Mouse (Mus musculus): Measurements from ENCODE around the gene Sinhcaf. TPM values are rescaled to one million over a fixed set of nuclear protein-coding genes. Genes with fewer than 3 reads are reported as not detected.

The Sinhcaf gene
- total RNA-seq, 1 experiment: 205 TPM

GRCm38 (mm10) chr6:148902728-148903127, 43.5 kb downstream of the Sinhcaf start:
- Histone ChIP-seq H3K4me3 (ENCODE audit: insufficient read depth in 1 of 2, low read depth in 1 of 2, low read length in 2 of 2, poor library complexity in 1 of 2, severe bottlenecking in 1 of 2) (no peak overlapping the region), H3K9me3 (ENCODE audit: control insufficient read depth, insufficient read depth, low read depth, low read length) (no peaks in the 10 kb centered on the region), H3K36me3 (ENCODE audit: control insufficient read depth, insufficient read depth, low read length, poor library complexity, severe bottlenecking) (no peaks in the 10 kb centered on the region), H3K27ac (ENCODE audit: insufficient read depth, low read depth, low read length, poor library complexity, severe bottlenecking) (no peak overlapping the region), H3K9ac (ENCODE audit: insufficient read depth, low read depth, low read length, poor library complexity, severe bottlenecking) (no peak overlapping the region), H3K4me1 (ENCODE audit: control insufficient read depth in 2 of 2, insufficient read depth in 2 of 2, low read length in 2 of 2, poor library complexity in 1 of 2) (no peaks in the 10 kb centered on the region)
- in situ Hi-C loops (cut with MboI; ENCODE audit: low sequenced_read_pairs in 2 of 2, unreplicated experiment in 2 of 2): loop anchor here in 1 of 2 experiments (25.0 kb wide), 1 partner anchor 465 kb away; the partner anchor contains the start of gene Tmtc1
- TF ChIP-seq MAFK (IDR thresholded peaks at IDR 0.05; ENCODE audit: insufficient read depth, low read depth, low read length) (no peak), ZC3H11A (IDR thresholded peaks at IDR 0.05; ENCODE audit: borderline replicate concordance, low read depth, low read length) (no peak), HCFC1 (IDR thresholded peaks at IDR 0.05; ENCODE audit: borderline replicate concordance, insufficient read depth, low read length) (no peak), CHD2 (IDR thresholded peaks at IDR 0.05; ENCODE audit: low read depth, low read length) (no peak), ZNF384 (IDR thresholded peaks at IDR 0.05; ENCODE audit: low read depth, low read length) (no peak)
- DNase-seq (ENCODE audit: low read depth, low spot score): no peak

DNA sequence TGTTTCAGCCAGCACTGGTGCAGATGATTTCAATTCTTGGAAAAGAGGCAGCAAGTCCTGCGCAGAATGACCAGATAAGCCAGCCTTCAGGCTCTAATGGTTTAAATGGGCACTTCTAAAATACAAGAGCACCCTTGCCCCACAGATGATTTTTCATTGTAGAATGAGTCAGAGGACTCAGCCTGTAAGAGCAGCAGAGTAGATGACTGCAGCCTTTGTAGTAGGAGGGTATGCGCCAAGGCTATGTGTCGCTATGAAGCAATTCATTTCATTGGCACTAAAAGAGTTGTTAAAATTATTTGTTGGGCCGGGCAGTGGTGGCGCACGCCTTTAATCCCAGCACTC, 49.8 kb downstream of the Sinhcaf start:
- Histone ChIP-seq H3K4me1 (ENCODE audit: control insufficient read depth in 2 of 2, insufficient read depth in 2 of 2, low read length in 2 of 2, poor library complexity in 1 of 2) (no peaks in the 10 kb centered on the region; a peak in 1 of 4 replicates), H3K9me3 (ENCODE audit: control insufficient read depth, insufficient read depth, low read depth, low read length) (no peaks in the 10 kb centered on the region), H3K9ac (ENCODE audit: insufficient read depth, low read depth, low read length, poor library complexity, severe bottlenecking) (peak overlapping the region; percentile 78), H3K27ac (ENCODE audit: insufficient read depth, low read depth, low read length, poor library complexity, severe bottlenecking) (peak overlapping the region; percentile 51; the same call in 1 of the 2 replicates), H3K4me3 (ENCODE audit: insufficient read depth in 1 of 2, low read depth in 1 of 2, low read length in 2 of 2, poor library complexity in 1 of 2, severe bottlenecking in 1 of 2) (peak overlapping the region; percentile 82 to 89), H3K36me3 (ENCODE audit: control insufficient read depth, insufficient read depth, low read length, poor library complexity, severe bottlenecking) (no peaks in the 10 kb centered on the region)
- no peak for DNase-seq (ENCODE audit: low read depth, low spot score)
- TF ChIP-seq CHD2 (IDR thresholded peaks at IDR 0.05; ENCODE audit: low read depth, low read length): no peak
- no peak for TF ChIP-seq HCFC1 (IDR thresholded peaks at IDR 0.05; ENCODE audit: borderline replicate concordance, insufficient read depth, low read length)
- TF ChIP-seq ZC3H11A (IDR thresholded peaks at IDR 0.05; ENCODE audit: borderline replicate concordance, low read depth, low read length): no peak
- TF ChIP-seq MAFK (IDR thresholded peaks at IDR 0.05; ENCODE audit: insufficient read depth, low read depth, low read length): no peak
- TF ChIP-seq ZNF384 (IDR thresholded peaks at IDR 0.05; ENCODE audit: low read depth, low read length): no peak
- in situ Hi-C loops (cut with MboI; ENCODE audit: low sequenced_read_pairs in 2 of 2, unreplicated experiment in 2 of 2): no loop called here

DNA sequence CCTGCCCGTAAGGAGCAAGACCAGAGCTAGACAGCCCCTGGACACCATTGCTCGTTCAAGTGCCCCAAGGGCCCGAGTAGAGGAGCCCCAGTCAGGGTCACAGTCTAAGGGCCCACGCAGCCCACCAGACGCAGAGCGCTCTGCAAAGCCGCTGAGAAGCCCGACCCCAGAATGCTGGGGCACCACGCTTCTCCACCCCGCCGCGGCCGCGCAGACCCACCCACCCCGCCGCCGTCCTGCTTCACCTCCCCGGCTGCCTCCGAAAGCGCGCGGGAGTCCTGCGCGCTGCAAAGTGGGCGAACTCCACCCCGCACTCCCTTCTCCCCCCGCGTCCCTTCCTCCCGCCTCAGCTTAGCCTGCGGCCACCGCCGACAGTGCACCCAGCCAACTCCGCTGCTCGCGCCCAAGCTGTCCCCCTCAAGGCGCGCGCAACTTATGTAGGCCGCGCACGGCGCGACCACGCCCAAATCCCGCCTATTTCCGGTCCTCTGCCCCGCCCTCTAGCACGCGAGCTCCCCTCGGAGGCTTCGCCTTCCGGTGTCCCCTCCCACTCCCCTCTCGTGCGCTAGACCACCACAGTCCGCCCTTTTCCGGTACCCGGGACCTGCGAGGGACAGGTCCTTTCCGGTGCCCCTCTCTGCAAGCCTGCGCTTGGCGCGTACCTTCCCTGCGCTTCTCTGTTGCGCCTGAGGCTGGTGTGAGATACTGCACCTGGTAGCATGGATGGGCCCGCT, 50.3 kb downstream of the Sinhcaf start, which contains the start of gene Caprin2:
Gene Caprin2 (minus strand): TSS at position 465 of the 734 bp plus-strand sequence.
- no peak for TF ChIP-seq MAFK (IDR thresholded peaks at IDR 0.05; ENCODE audit: insufficient read depth, low read depth, low read length)
- TF ChIP-seq HCFC1 (IDR thresholded peaks at IDR 0.05; ENCODE audit: borderline replicate concordance, insufficient read depth, low read length): peak; percentile 28; the same call in 1 of the 2 replicates
- H3K9ac ChIP-seq (ENCODE audit: insufficient read depth, low read depth, low read length, poor library complexity, severe bottlenecking): peak within 1 kb of the TSS; percentile 82
- H3K4me3 ChIP-seq (ENCODE audit: insufficient read depth in 1 of 2, low read depth in 1 of 2, low read length in 2 of 2, poor library complexity in 1 of 2, severe bottlenecking in 1 of 2): peak within 1 kb of the TSS; percentile 82 to 89
- no peaks in the 10 kb centered on the region for H3K36me3 ChIP-seq (ENCODE audit: control insufficient read depth, insufficient read depth, low read length, poor library complexity, severe bottlenecking)
- peak; percentile 93 for DNase-seq (ENCODE audit: low read depth, low spot score)
- no peaks in the 10 kb centered on the region; a peak in 1 of 4 replicates for H3K4me1 ChIP-seq (ENCODE audit: control insufficient read depth in 2 of 2, insufficient read depth in 2 of 2, low read length in 2 of 2, poor library complexity in 1 of 2)
- no peaks in the 10 kb centered on the region for H3K9me3 ChIP-seq (ENCODE audit: control insufficient read depth, insufficient read depth, low read depth, low read length)
- peak within 1 kb of the TSS; percentile 51; the same call in 1 of the 2 replicates for H3K27ac ChIP-seq (ENCODE audit: insufficient read depth, low read depth, low read length, poor library complexity, severe bottlenecking)
- in situ Hi-C loops (cut with MboI; ENCODE audit: low sequenced_read_pairs in 2 of 2, unreplicated experiment in 2 of 2): no loop called here

- no peaks in the 10 kb centered on the region for H3K9me3 ChIP-seq (ENCODE audit: control insufficient read depth, insufficient read depth, low read depth, low read length)
- TF ChIP-seq HCFC1 (IDR thresholded peaks at IDR 0.05; ENCODE audit: borderline replicate concordance, insufficient read depth, low read length) (no peak), ZNF384 (IDR thresholded peaks at IDR 0.05; ENCODE audit: low read depth, low read length) (no peak), MAFK (IDR thresholded peaks at IDR 0.05; ENCODE audit: insufficient read depth, low read depth, low read length) (no peak), ZC3H11A (IDR thresholded peaks at IDR 0.05; ENCODE audit: borderline replicate concordance, low read depth, low read length) (no peak), CHD2 (IDR thresholded peaks at IDR 0.05; ENCODE audit: low read depth, low read length) (no peak)
- H3K9ac ChIP-seq (ENCODE audit: insufficient read depth, low read depth, low read length, poor library complexity, severe bottlenecking): peak overlapping the region; percentile 82
- in situ Hi-C loops (cut with MboI; ENCODE audit: low sequenced_read_pairs in 2 of 2, unreplicated experiment in 2 of 2): no loop called here
- peak overlapping the region; percentile 82 to 89 for H3K4me3 ChIP-seq (ENCODE audit: insufficient read depth in 1 of 2, low read depth in 1 of 2, low read length in 2 of 2, poor library complexity in 1 of 2, severe bottlenecking in 1 of 2)
- no peaks in the 10 kb centered on the region for H3K36me3 ChIP-seq (ENCODE audit: control insufficient read depth, insufficient read depth, low read length, poor library complexity, severe bottlenecking)
- no peaks in the 10 kb centered on the region; a peak in 1 of 4 replicates for H3K4me1 ChIP-seq (ENCODE audit: control insufficient read depth in 2 of 2, insufficient read depth in 2 of 2, low read length in 2 of 2, poor library complexity in 1 of 2)
- DNase-seq (ENCODE audit: low read depth, low spot score): no peak
- no peak overlapping the region for H3K27ac ChIP-seq (ENCODE audit: insufficient read depth, low read depth, low read length, poor library complexity, severe bottlenecking)
These were observed 51.1 kb downstream of the Sinhcaf start for GRCm38 (mm10) chr6:148894888-148895772.
